Mouse (Mus musculus) lung, embryonic 16.5 days (tissue): ENCODE data around the gene Gm45837. TPM values are rescaled to one million over a fixed set of nuclear protein-coding genes. Genes with fewer than 3 reads are reported as not detected.

Source experiments
- ATAC-seq: fragments of 200-750 bp; cut with Nextera tagmentation; 2 replicates; pipeline ENCODE4 v1.8.0; 2017; ENCODE audit warnings: low read depth, mild to moderate bottlenecking, moderate library complexity
- H3K27ac ChIP-seq: fragments of 300-500 bp; sonication (generic); 2 replicates; pipeline ENCODE4 v1.5.1; 2014; ENCODE audit warnings: mild to moderate bottlenecking, control low read depth, low read length
- H3K27me3 ChIP-seq: fragments of 300-500 bp; sonication (generic); 2 replicates; pipeline ENCODE4 v1.6.1; 2014; ENCODE audit warnings: low read depth, low read length, mixed read lengths; ENCODE audit not compliant: control insufficient read depth, insufficient read depth
- H3K36me3 ChIP-seq: fragments of 300-500 bp; sonication (generic); 2 replicates; pipeline ENCODE4 v1.6.1; 2014; ENCODE audit warnings: low read length; ENCODE audit not compliant: control insufficient read depth, insufficient read depth
- H3K4me1 ChIP-seq: fragments of 300-500 bp; sonication (generic); replicated peaks from 2 replicates; pipeline ENCODE4 v1.6.1; 2014; ENCODE audit warnings: low read length, mixed read lengths; ENCODE audit not compliant: control insufficient read depth, insufficient read depth
- H3K4me2 ChIP-seq: fragments of 300-500 bp; sonication (generic); 2 replicates; pipeline ENCODE4 v1.6.1; 2014; ENCODE audit warnings: low read depth, low read length, control low read depth
- H3K4me3 ChIP-seq: fragments of 300-500 bp; sonication (generic); 2 replicates; pipeline ENCODE4 v1.5.1; 2014; ENCODE audit warnings: mild to moderate bottlenecking, low read length, control low read depth
- H3K9ac ChIP-seq: fragments of 300-500 bp; sonication (generic); 2 replicates; pipeline ENCODE4 v1.6.1; 2014; ENCODE audit warnings: low read length, control low read depth
- H3K9me3 ChIP-seq: fragments of 300-500 bp; sonication (generic); 2 replicates; pipeline ENCODE4 v1.6.1; 2016; ENCODE audit warnings: low read length; ENCODE audit not compliant: control insufficient read depth
- WGBS: fragments of 180-500 bp; shearing (Covaris S2); extraction: QIAGEN DNeasy Blood & Tissue Kit; methylation state at CpG from one replicate; pipeline ENCODE4 v1.1.7; 2014; 5-methylcytosine and 5-hydroxymethylcytosine counted together
- polyA plus RNA-seq: library from polyadenylated mRNA; unstranded; fragments of >200 nt; fragmentation: Nextera tagmentation; extraction: Ambion mirVana; gene quantifications from 2 replicates; pipeline ENCODE4 v1.2.1, GENCODE M21; 2015

Gene Gm45837
- polyA plus RNA-seq, 1 experiment from 2014 or later: 2.4 TPM

- H3K4me1 ChIP-seq: peaks cover 30% of the 10 kb centered on the region
- peak overlapping the region; percentile 0; the same call in 1 of the 2 replicates for H3K4me2 ChIP-seq
- WGBS: 11% methylated on average over 14 of the region's 14 CpGs
- H3K36me3 ChIP-seq: no peaks in the 10 kb centered on the region
- ATAC-seq: peak; percentile 68
- H3K9ac ChIP-seq: no peak overlapping the region
- no peaks in the 10 kb centered on the region; the same call in 1 of the 2 replicates for H3K27me3 ChIP-seq
- peak overlapping the region; percentile 58 for H3K27ac ChIP-seq
- no peaks in the 10 kb centered on the region for H3K9me3 ChIP-seq
- no peak overlapping the region for H3K4me3 ChIP-seq
Observed at GRCm38 (mm10) chr7:101465392-101465791, 54.7 kb downstream of the Gm45837 start.

- peak overlapping the region; percentile 58 for H3K27ac ChIP-seq
- no peaks in the 10 kb centered on the region for H3K9me3 ChIP-seq
- peak; percentile 50 for ATAC-seq
- H3K4me2 ChIP-seq: peak overlapping the region; percentile 0; the same call in 1 of the 2 replicates
- WGBS: 68% methylated on average over 8 of the region's 8 CpGs
- H3K9ac ChIP-seq: no peak overlapping the region
- H3K4me1 ChIP-seq: peaks cover 29% of the 10 kb centered on the region
- no peak overlapping the region for H3K4me3 ChIP-seq
- H3K27me3 ChIP-seq: no peaks in the 10 kb centered on the region; the same call in 1 of the 2 replicates
- no peaks in the 10 kb centered on the region for H3K36me3 ChIP-seq
Observed at GRCm38 (mm10) chr7:101465850-101466580, 55.3 kb downstream of the Gm45837 start.

GRCm38 (mm10) chr7:101466581-101467081 lies 55.9 kb downstream of the Gm45837 start:
- no peaks in the 10 kb centered on the region; the same call in 1 of the 2 replicates for H3K27me3 ChIP-seq
- H3K4me2 ChIP-seq: no peak overlapping the region
- no peak overlapping the region; the same call in 1 of the 2 replicates for H3K9ac ChIP-seq
- 0 out of 2 replicates have a peak overlapping the region, but pooled peaks have one; percentile 32 for H3K27ac ChIP-seq
- no peaks in the 10 kb centered on the region for H3K9me3 ChIP-seq
- ATAC-seq: peak; percentile 69
- H3K36me3 ChIP-seq: no peaks in the 10 kb centered on the region
- peaks cover 29% of the 10 kb centered on the region for H3K4me1 ChIP-seq
- 65% methylated on average over 6 of the region's 6 CpGs for WGBS
- no peak overlapping the region for H3K4me3 ChIP-seq

GRCm38 (mm10) chr7:101471423-101471822 lies 60.7 kb downstream of the Gm45837 start:
- Histone ChIP-seq H3K4me3 (no peak overlapping the region), H3K27ac (no peak overlapping the region), H3K9me3 (no peaks in the 10 kb centered on the region), H3K4me2 (no peak overlapping the region), H3K4me1 (peaks cover 20% of the 10 kb centered on the region), H3K36me3 (no peaks in the 10 kb centered on the region), H3K9ac (no peak overlapping the region), H3K27me3 (no peaks in the 10 kb centered on the region)
- 82% methylated on average over 2 of the region's 2 CpGs for WGBS
- no peak for ATAC-seq

GRCm38 (mm10) chr7:101471968-101472480 lies 61.3 kb downstream of the Gm45837 start:
- H3K9ac ChIP-seq: no peak overlapping the region
- WGBS: 62% methylated on average over 3 of the region's 3 CpGs
- H3K4me1 ChIP-seq: peaks cover 14% of the 10 kb centered on the region
- ATAC-seq: no peak
- H3K27ac ChIP-seq: no peak overlapping the region
- H3K4me2 ChIP-seq: no peak overlapping the region
- no peak overlapping the region for H3K4me3 ChIP-seq
- no peaks in the 10 kb centered on the region for H3K9me3 ChIP-seq
- no peaks in the 10 kb centered on the region for H3K27me3 ChIP-seq
- H3K36me3 ChIP-seq: no peaks in the 10 kb centered on the region

- no peak overlapping the region for H3K4me2 ChIP-seq
- no peak overlapping the region for H3K27ac ChIP-seq
- no peak overlapping the region for H3K4me3 ChIP-seq
- H3K9ac ChIP-seq: peak overlapping the region; percentile 27; the same call in 1 of the 2 replicates
- peaks cover 10% of the 10 kb centered on the region for H3K4me1 ChIP-seq
- no peak for ATAC-seq
- no peaks in the 10 kb centered on the region for H3K9me3 ChIP-seq
- H3K27me3 ChIP-seq: no peaks in the 10 kb centered on the region
- no peaks in the 10 kb centered on the region for H3K36me3 ChIP-seq
- 35% methylated on average over 10 of the region's 10 CpGs for WGBS
Observed at GRCm38 (mm10) chr7:101472598-101473558, 62.2 kb downstream of the Gm45837 start.

GRCm38 (mm10) chr7:101474399-101474811 lies 63.7 kb downstream of the Gm45837 start:
- no peak overlapping the region for H3K4me2 ChIP-seq
- H3K4me3 ChIP-seq: no peak overlapping the region
- H3K9me3 ChIP-seq: no peaks in the 10 kb centered on the region
- H3K9ac ChIP-seq: no peak overlapping the region
- no peak overlapping the region for H3K27ac ChIP-seq
- no peak for ATAC-seq
- H3K36me3 ChIP-seq: no peaks in the 10 kb centered on the region
- H3K4me1 ChIP-seq: peaks cover 10% of the 10 kb centered on the region
- H3K27me3 ChIP-seq: no peaks in the 10 kb centered on the region
- 68% methylated on average over 5 of the region's 5 CpGs for WGBS

- Histone ChIP-seq H3K9ac (no peak overlapping the region), H3K4me3 (no peak overlapping the region), H3K27me3 (no peaks in the 10 kb centered on the region), H3K36me3 (no peaks in the 10 kb centered on the region), H3K4me2 (no peak overlapping the region), H3K4me1 (peaks cover 10% of the 10 kb centered on the region), H3K9me3 (no peaks in the 10 kb centered on the region), H3K27ac (no peak overlapping the region)
- 62% methylated on average over 3 of the region's 3 CpGs for WGBS
- ATAC-seq: no peak
Observed at GRCm38 (mm10) chr7:101476028-101476427, 65.3 kb downstream of the Gm45837 start.
